Mouse (Mus musculus) stomach, postnatal 0 days (tissue): Measurements from ENCODE around the gene Hist2h3b.

Experiments
- CTCF ChIP-seq: IDR thresholded peaks from 2 replicates; pipeline ENCODE4 v1.5.1; 2016; ENCODE audit warnings: antibody characterized with exemption, low read depth, mild to moderate bottlenecking, moderate library complexity
- EP300 ChIP-seq: optimal IDR thresholded peaks from 2 replicates; pipeline ENCODE3; 2016; ENCODE audit warnings: antibody characterized with exemption

GRCm38 (mm10) chr3:96236834-96237334 lies 31.6 kb upstream of the Hist2h3b start:
- TF ChIP-seq CTCF: no peak
- no peak for TF ChIP-seq EP300
